Mouse (Mus musculus) monocyte, adult 5-6 weeks (primary cell): ENCODE measurements around the gene Sbf2. TPM values are rescaled to one million over a fixed set of nuclear protein-coding genes. Genes with fewer than 3 reads are reported as not detected.
"Not testable (repeated sequence)": the region's sequence is repeated elsewhere in the genome, so short reads cannot be mapped to it uniquely, and the experiment has no call there.

ENCODE experiments used
- ATAC-seq: fragments of 153-309, 156-312 bp; replicated peaks from 2 replicates; pipeline ENCODE4 v1.8.0; 2017; ENCODE audit warnings: mild to moderate bottlenecking; ENCODE audit not compliant: low TSS enrichment, insufficient number of reproducible peaks, severe bottlenecking, poor library complexity, low FRiP score
- total RNA-seq: library from RNA; stranded (forward); fragments of 200-1000, 200-491, 200-594 nt; gene quantifications from 3 replicates; pipeline ENCODE4 v1.2.3, GENCODE M21; 2017

Gene Sbf2
- total RNA-seq, 1 experiment from 2014 or later = 9.9 TPM

DNA sequence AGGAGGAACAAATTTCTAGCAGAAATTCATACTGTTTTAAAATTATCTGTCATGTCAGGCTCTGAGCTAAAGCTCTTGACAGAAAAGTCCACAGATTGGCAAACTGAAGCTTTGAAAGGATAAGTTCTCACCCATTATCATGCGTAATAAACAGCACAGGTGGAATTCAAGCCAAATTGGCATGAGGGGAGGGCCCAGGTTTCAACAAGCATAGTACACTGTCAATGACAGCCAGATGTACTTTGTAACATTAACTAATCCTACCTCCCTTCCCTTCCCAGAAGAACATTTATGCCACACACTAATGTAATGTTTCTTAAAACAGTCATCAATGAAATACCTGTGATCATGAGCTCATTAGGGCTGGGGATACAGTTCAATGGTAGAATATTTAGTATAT lies 17.6 kb downstream of the Sbf2 start:
- ATAC-seq = no peak

DNA sequence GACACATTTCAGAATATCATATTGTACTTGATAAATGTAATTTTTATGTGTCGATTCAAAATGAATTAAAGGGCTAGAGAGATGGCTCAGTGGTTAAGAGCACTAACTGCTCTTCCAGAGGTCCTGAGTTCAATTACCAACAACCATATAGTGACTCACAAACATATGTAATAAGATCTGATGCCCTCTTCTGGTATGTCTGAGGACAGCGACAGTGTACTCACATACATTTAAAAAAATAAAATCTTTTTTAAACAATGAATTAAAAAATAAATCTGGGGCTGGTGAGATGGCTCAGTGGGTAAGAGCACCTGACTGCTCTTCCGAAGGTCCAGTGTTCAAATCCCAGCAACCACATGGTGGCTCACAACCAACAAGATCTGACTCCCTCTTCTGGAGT lies 20.7 kb downstream of the Sbf2 start:
- ATAC-seq = not testable (repeated sequence)

DNA sequence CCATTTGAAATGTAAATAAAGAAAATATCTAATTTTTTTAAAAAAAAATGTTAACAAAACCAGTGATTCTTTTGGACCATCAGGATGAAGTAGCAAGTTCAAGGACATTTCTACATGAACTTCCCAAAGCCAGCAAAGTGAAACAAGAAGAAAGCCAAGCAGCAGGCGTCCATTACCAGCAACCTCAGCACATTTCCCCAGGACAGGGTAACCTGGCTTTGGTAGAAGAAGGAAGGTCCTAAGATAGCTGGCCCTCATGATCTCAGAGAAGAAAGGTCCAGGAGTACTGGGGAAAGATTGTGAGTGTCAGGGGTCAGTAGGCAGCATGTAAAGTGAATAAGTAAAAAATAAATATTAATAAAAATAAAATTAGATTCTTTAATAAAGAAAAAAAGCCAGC lies 27.0 kb downstream of the Sbf2 start:
- ATAC-seq = no peak

DNA sequence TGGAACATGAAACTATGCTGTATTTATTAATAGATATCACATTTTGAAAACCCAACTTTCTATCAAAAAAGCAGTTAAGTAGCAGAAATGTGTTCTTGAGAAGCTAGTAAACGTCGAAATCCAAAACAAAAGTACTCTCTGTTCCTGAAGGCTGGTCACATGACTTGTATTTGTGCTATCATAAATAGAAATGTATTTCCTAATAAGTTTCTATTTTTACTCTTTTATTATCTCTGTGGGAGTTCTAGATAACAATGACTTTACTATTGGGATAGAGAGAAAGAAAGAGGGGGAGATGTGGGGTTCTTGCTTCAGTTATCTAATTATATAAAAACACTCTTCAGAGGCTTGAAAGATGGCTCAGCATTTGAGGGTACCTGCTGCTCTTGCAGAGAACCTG lies 29.5 kb downstream of the Sbf2 start:
- ATAC-seq = no peak

DNA sequence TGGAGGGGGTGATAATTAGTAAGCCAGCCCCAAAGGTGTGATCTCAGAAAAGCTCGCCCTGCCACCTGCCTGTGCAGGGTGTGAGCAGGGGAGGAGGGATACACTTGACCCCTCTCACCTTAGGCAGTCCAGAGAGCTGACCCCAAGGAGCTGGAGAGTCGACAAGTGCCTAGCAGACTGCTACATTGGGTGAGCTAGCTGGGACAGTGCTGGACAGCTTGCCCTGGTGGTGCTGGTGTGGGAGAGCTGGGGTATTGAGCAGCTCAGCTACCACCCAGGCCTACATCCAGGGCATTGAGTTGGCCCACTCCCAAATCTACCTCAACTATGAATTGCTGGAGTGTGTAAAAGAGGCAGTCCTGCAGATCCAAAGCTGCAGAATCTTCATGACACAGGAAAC lies 30.6 kb downstream of the Sbf2 start:
- ATAC-seq = no peak

DNA sequence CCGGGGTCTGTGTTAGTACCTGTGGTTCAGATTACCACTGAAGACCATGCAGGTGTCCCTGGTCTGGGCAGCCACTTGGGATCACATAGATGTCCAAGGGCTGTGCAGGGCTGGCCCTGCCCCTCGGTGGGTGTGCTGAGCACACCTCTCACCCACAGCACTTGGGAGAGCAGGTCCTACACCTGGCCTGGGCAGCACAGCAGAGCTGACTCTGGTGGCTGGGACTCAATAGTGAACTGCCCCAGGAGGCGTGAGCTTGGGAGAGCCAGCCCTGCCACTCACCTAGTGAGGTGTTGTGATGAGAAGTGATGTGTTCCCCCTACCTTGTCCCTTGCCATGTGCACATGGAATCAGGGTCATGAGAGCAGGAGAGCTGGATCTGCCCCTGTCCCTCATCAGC lies 31.0 kb downstream of the Sbf2 start:
- no peak for ATAC-seq

DNA sequence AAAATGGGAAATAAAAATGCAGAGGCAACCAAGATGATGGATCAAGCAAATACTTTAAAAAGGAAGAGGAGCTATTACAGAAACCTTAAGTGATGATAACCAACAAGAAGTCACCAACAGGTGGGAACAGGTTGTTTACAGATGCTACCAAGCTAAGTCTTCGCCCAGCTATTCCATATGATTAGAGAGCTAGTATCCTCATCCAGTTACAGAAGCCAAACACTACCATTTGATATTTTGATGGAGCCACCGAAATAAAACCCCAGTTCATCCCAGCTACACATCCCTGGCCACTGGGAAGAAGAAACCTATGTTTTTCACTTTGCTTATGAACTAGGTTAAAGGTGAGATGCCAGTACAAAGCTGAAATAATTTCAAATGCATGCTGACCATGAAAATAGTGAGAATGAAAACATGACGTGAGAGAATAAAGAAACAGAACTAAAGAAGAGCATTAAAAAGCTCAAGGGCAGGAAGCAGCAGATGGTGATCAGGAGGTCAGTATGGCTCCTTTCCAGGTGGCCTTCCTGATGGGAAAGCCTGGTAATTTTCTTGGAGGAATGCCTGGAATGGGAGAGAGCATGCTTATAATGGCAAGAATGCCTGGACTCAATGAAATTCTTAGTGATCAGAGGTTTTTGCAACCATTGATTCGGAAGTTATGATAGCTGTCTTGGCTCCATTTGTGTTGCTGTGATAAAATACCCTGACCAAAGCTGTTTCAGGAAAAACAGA lies 48.7 kb downstream of the Sbf2 start:
- ATAC-seq = no peak

DNA sequence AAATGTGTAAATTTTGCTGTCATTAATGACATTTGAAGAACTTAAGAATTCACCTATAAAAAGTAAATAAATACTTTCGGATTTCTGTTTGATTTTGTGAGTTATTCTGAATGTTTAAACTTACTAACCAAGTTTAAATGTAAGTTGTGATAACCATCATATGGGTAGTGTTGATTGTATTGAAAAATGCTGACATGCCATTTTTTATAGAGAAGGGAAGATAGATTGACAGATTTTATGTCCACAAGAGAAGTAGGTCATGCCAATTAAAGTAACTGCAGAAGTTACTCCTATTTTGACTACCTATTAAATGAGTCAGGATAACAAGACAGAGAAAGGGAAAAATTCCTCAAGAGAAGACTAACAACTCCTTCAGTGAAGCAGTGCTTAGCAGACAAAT lies 53.1 kb downstream of the Sbf2 start:
- no peak for ATAC-seq

DNA sequence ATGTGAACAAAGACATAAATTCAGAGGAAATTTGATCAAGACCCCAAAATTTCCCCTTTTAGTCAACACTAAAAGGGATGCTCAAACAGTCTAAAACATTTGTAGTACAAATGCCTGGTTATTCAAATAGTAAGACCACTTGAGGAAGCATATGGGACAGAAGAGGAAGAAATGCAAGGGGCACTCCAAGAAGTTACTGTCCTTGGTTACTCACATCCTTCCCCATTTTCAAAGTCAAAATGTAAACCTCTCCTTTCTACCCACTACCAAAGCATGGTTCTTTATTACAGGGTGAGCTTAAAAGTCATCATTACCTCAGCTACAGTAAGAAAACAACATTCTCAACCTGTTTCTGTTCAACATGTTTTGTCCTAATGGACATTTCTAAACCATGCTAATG lies 57.7 kb downstream of the Sbf2 start:
- ATAC-seq = no peak

DNA sequence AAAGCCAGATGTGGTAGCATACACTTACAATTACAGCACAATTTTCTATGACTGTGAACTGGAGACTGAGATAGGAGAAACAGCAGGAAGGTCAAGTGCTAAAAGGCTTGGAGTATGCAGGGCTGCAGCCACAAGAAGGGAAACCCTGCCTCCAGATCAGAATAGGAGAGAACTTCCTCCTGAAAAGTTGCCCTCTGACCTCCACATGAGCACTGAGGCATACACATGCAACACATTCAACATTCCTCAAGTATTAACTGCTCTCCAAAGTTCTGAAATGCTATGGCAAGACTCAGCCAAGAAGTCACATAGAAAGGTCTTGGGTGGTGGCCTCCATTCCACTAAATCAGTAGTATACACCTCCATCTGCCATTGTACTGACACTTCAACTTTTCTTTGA lies 58.5 kb downstream of the Sbf2 start:
- ATAC-seq = no peak

DNA sequence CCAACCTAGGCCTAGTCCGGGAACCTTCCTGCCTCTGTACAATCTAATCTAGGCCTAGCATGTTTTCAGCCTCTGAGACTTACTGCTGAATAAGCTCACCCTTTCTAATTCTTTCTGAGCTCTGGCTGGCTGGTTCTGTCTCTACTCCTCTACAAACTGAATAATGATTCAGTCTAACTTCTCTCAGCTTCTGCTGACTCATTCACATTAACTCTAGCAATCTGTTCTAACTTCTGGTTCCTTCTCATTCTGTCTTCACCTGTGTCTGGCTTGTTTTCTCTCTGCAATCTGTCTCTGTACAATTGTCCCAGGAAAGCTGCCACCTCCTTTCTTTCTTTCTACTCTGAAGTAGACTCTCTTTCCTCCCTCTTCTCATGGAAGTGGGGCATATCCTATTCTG lies 59.5 kb downstream of the Sbf2 start:
- ATAC-seq = no peak

DNA sequence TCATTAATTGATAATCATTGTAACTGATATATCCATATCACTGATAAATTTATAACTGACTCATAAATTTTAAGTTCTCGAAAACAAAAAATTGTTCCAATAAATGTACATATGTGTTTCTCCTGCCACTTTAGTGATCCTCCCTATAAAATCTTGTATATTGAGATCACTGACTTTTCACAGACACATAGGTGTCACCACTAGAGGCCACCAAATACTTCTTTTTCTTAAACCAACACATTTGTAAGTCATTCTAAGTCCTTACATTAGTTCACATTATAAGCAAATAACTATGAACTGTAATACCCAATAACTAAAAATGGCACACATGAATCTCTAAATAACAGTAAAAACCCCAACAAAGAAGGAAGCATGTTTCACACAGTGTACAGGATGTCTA lies 66.5 kb downstream of the Sbf2 start:
- ATAC-seq = no peak

DNA sequence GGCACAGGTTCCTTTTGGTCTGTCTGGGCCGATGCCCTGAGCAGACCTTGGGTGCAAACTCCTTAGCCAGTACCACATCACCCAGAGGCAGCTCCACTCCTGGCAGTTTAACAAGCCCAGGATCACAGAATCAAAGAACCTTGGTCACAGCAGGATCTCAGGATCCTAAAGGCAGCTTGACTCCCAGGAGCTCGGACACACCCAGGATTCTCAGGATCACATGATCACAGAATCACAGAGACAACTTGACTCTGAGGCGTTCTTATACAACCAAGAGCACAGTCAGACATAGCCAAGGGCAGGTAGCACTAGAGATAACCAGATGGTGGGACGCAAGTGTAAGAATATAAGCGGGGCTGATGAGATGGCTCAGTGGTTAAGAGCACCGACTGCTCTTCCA lies 71.4 kb downstream of the Sbf2 start:
- ATAC-seq = no peak

DNA sequence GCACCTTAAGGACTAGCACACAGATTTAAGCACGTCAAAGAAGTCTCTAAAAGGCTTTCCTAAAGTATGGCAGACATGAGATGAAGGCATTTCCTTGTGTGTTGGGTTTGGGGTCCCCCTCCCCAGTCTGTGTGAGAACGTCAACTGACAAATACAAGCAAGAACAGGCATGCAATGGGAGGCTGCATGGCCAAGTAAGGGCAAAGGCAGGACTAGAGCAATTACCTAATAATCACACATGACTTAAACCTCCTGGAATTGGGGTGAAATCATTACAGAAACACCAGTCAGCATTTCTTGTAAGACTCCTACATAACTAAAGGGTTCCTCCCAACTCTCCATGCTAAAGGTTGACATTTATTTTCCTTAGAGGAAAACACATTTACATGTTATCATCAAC lies 75.5 kb downstream of the Sbf2 start:
- ATAC-seq = no peak

DNA sequence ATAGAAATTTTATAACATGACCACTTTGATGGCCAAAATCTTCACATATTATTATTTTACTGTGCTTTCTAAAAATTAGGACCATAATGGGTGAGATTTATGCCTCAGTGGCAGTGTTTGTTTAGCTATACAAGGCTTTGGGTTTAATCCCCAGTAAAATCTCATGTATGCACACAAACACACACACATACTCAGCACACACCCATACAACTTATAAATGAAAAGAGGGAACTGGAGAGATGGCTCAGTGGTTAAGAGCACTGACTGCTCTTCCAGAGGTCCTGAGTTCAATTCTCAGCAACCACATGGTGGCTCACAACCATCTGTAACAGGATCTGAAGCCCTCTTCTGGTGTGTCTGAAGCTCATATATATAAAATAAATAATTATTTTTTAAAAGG lies 84.4 kb downstream of the Sbf2 start:
- ATAC-seq = not testable (repeated sequence)

DNA sequence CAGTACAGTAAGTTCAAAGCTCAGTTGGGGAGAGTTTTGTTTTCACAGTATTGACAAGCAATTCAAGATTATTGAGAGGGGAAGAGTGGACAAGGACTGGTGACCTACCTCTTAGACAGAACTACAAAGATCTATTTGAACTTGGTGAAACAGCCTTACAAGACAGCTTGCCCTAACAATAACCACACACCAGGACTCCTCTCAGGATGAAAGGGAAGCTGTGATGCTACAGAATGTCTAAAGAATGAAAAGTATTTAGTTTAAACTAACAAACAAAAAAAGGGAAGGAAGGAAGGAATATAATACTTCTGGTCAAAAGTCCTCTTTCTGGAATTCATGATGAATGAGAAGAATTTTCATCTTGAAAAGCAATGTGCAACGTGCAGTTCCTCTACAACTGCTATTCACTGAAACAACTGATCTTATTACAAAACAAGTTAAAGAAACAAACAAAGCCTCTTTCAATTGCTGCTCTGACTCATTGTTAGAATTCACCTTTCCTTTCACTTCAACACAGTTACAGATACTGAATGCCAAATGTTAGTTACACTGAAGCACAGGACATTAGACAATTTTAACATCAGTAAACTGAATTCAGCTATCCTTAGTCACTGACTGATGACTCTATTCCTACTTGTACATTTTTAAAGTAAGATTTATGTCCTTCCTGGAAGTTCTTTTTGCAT lies 89.5 kb downstream of the Sbf2 start:
- ATAC-seq = no peak

DNA sequence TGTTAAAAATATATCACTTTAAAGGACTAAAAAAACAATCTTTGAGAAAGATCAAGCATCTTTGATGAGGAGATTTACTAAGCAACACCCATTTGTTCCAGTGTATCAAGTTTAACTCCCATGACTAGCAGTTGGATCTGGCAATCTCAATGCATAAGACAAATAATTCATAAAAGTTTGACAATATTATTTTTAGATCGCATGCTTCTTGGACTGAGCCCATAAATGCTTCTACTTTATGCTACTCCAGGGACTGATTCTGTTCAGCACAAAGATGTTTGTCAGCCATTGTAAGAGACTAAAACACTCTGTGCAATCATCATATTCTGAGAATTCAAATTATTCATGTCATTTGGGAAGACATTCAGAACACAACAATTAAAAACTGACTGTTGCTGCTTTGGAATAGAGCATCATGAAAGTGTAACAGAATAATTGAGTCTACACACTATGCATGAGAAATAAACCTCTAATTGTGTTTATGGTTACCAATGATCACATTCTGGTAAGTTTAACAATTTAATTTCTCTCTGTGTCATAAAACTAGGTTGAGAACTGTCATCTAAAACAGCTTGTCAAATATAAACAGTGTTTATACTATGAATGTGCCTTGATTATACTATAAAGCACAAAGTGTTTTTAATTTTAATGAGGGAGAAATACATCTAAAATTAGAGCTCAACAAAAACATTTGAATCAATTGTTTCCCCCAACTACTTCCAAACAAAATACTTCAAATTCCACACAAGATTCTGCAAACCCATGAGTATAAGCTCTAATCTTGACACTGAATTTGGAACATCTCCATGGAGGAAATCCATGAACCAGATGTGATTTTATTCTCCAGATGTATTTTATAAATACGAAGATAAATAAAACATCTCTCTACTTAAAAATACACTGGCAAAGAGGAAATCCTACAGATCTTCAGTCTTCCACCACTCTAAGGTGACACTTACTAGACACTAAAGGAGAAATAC lies 98.2 kb downstream of the Sbf2 start:
- no peak for ATAC-seq

DNA sequence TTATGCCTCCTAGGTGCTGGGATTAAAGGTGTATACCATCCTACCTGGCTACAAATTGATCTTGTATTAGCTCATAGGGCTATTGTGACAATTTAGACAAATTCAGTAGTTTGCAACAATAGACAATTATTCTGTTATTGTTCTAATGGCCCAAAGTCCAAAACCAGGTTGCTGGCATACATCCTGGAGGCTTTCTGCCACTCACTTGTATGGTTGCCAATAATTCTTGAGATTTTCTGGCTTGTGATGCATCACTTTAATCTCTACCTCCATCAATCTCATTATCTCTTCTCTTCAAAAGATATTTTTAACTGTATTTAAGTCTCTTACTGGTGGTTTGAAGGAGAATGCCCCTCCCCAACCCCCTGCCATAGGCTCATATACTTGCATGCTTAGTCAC lies 100.6 kb downstream of the Sbf2 start:
- ATAC-seq = no peak

DNA sequence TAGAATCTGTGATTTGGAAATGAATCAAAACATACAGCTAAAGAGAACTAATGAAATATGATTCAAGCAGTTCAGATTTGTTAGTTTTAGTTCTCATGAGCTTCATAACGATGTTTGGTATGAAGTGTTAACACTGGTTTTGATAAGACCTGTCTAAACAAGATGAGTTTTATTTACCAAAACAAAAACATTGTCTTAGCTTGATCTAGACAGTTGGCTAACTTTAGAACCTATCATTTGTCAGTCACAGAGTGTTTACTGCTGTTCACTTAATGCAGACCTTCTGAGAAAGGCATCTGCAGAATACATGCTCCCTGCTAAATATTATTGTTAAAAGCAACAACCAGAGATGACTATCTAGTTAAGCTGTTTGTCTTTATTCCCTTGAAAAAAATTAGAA lies 116.1 kb downstream of the Sbf2 start:
- ATAC-seq = no peak

DNA sequence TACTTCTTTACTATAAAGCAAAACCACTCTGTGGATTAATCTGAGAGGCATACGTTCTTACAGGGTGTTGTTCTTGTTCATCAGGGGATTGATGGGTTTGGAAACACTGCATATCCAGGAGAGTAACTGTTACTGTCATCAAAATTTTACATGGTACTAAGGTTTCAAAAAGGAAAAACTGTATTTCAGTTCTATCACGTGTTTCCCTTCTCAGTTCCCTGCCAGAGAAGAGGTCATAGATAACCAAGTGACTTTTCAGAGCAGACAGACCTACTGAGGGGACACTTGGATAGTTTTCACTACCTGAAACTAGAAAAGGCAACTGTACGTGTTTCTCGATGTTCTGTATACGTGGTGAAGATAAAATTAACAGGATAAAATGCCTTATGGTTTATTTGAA lies 123.7 kb downstream of the Sbf2 start:
- no peak for ATAC-seq
